Mouse (Mus musculus): ENCODE data around the gene Igsf6. TPM values are rescaled to one million over a fixed set of nuclear protein-coding genes. Genes with fewer than 3 reads are reported as not detected.
"Not testable (repeated sequence)": the region's sequence is repeated elsewhere in the genome, so short reads cannot be mapped to it uniquely, and the experiment has no call there.

Gene Igsf6
- polyA plus RNA-seq, 1 experiment from 2014 or later: 0.95 TPM

GRCm38 (mm10) chr7:121045671-121046453 lies 28.5 kb downstream of the Igsf6 start:
- Histone ChIP-seq H3K27me3 (no peaks in the 10 kb centered on the region), H3K4me2 (no peak overlapping the region), H3K27ac (no peak overlapping the region), H3K36me3 (replicated peaks) (peaks cover 17% of the 10 kb centered on the region), H3K9me3 (no peaks in the 10 kb centered on the region), H3K4me3 (replicated peaks) (no peak overlapping the region), H3K9ac (no peak overlapping the region), H3K4me1 (no peaks in the 10 kb centered on the region)
- WGBS: 95% methylated on average over 6 of the region's 6 CpGs
- ATAC-seq (ENCODE audit: low FRiP score): no peak

DNA sequence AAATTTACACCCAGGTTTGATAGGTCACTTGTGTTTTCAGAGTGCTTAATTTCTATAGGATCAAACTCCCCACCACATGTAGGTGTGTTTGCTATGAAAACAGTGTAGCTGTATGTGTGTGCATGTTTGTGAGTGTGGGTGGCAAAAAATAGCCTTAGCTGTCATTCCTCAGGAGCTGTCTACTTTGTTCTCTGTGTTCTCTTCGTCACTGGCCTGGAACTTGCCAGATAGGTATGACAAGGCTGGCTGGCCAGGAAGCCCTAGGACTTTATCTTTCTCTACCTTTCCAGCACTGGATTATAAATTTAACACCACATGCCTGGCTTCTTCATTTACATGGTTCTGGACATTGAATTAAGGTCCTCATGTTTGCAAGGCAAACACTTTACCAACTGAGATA lies 30.1 kb downstream of the Igsf6 start:
- Histone ChIP-seq H3K4me3 (replicated peaks) (no peak overlapping the region), H3K9me3 (no peaks in the 10 kb centered on the region), H3K36me3 (replicated peaks) (peaks cover 6% of the 10 kb centered on the region), H3K9ac (no peak overlapping the region), H3K27ac (no peak overlapping the region), H3K4me1 (no peaks in the 10 kb centered on the region; the same call in 1 of the 2 replicates), H3K27me3 (no peaks in the 10 kb centered on the region), H3K4me2 (no peak overlapping the region)
- WGBS: 94% methylated on average over 1 of the region's 1 CpGs
- ATAC-seq (ENCODE audit: low FRiP score): no peak

DNA sequence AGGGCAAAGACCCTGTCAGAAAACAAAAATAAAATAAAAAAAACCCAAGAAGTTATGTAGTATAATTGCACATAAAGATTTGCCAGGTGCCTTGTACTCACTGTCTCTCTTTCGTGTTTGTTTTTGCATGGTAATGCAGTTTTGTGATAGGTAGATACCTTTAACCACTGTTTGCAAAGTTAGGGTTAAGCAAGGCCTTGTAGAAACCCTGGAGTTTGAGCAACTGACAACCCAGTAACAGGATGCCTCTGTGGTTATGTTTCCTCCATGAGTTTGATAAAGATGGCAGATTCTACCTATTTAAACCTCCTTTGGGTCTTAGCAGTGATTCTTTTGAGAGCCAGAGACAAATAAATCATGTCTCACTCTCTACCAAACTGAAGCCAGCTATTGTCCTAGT lies 30.9 kb downstream of the Igsf6 start:
- no peak overlapping the region for H3K4me3 ChIP-seq (replicated peaks)
- H3K27ac ChIP-seq: no peak overlapping the region

GRCm38 (mm10) chr7:121043004-121043403 lies 31.4 kb downstream of the Igsf6 start:
- Histone ChIP-seq H3K4me3 (replicated peaks) (no peak overlapping the region), H3K27me3 (no peaks in the 10 kb centered on the region), H3K9ac (no peak overlapping the region), H3K9me3 (no peaks in the 10 kb centered on the region), H3K4me2 (no peak overlapping the region), H3K4me1 (peaks cover 2% of the 10 kb centered on the region), H3K36me3 (replicated peaks) (no peaks in the 10 kb centered on the region), H3K27ac (no peak overlapping the region)
- no peak for ATAC-seq (ENCODE audit: low FRiP score)
- WGBS: 96% methylated on average over 3 of the region's 3 CpGs

More for the DNA sequence above, 30.9 kb downstream of the Igsf6 start:
- no peak for ATAC-seq (ENCODE audit: low FRiP score)
- WGBS: 100% methylated on average over 1 of the region's 1 CpGs
- Histone ChIP-seq H3K9me3 (no peaks in the 10 kb centered on the region), H3K27me3 (no peaks in the 10 kb centered on the region), H3K36me3 (replicated peaks) (peaks cover 4% of the 10 kb centered on the region), H3K9ac (no peak overlapping the region), H3K4me2 (no peak overlapping the region), H3K4me1 (no peaks in the 10 kb centered on the region; the same call in 1 of the 2 replicates)

- Histone ChIP-seq H3K27me3 (no peaks in the 10 kb centered on the region), H3K4me3 (replicated peaks) (no peak overlapping the region), H3K9me3 (no peaks in the 10 kb centered on the region), H3K9ac (no peak overlapping the region), H3K36me3 (replicated peaks) (no peaks in the 10 kb centered on the region), H3K4me1 (peaks cover 11% of the 10 kb centered on the region), H3K27ac (no peak overlapping the region), H3K4me2 (no peak overlapping the region)
- ATAC-seq (ENCODE audit: low FRiP score): no peak
- 78% methylated on average over 1 of the region's 1 CpGs for WGBS
Measured at GRCm38 (mm10) chr7:121041989-121042388, 32.4 kb downstream of the Igsf6 start.

GRCm38 (mm10) chr7:121040595-121040994 lies 33.8 kb downstream of the Igsf6 start:
- no peak for ATAC-seq (ENCODE audit: low FRiP score)
- H3K9me3 ChIP-seq: no peaks in the 10 kb centered on the region
- H3K9ac ChIP-seq: no peak overlapping the region
- no peak overlapping the region for H3K27ac ChIP-seq
- H3K36me3 ChIP-seq (replicated peaks): no peaks in the 10 kb centered on the region
- H3K4me3 ChIP-seq (replicated peaks): no peak overlapping the region
- WGBS: 93% methylated on average over 4 of the region's 4 CpGs
- peaks cover 25% of the 10 kb centered on the region for H3K4me1 ChIP-seq
- H3K27me3 ChIP-seq: no peaks in the 10 kb centered on the region
- H3K4me2 ChIP-seq: no peak overlapping the region

DNA sequence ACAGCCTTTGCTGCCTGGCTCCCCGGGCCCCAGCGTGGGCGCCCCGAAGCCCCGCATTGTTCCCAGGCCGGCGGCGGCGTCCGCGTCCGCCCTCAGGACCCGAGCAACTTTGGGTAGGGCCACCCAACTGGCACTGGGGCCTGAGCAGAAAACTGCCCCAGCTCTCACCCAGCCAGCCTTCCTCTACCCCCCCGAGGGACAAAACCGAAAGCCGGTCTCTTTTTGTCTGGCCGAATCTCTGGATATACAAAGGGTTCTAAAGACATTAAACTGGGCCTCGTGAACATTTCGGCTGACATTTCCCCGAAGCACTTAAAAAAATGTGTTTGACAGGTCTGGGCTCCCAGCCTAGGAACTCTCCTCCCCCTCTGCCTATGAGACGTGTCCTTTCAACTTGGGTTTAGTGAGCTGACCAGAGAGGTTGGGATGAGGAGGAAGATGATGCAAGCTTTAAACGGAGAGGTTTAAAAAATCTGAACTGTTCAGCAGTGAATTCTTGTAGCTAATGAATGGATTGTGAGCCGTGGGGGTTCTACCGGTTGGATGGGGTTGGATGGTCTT lies 39.1 kb downstream of the Igsf6 start:
- Histone ChIP-seq H3K9me3 (no peaks in the 10 kb centered on the region), H3K36me3 (replicated peaks) (no peaks in the 10 kb centered on the region), H3K9ac (peak overlapping the region; percentile 99), H3K4me1 (peaks cover 29% of the 10 kb centered on the region), H3K27me3 (peaks cover 20% of the 10 kb centered on the region), H3K27ac (peak overlapping the region; percentile 99), H3K4me2 (peak overlapping the region; percentile 77), H3K4me3 (replicated peaks) (peak overlapping the region; percentile 95)
- WGBS: 1% methylated on average over 24 of the region's 24 CpGs
- ATAC-seq (ENCODE audit: low FRiP score): peak; percentile 30

- ATAC-seq (ENCODE audit: low FRiP score): peak; percentile 85
- Histone ChIP-seq H3K9me3 (no peaks in the 10 kb centered on the region), H3K9ac (peak overlapping the region; percentile 99), H3K27ac (peak overlapping the region; percentile 99), H3K4me2 (peak overlapping the region; percentile 77), H3K36me3 (replicated peaks) (no peaks in the 10 kb centered on the region), H3K27me3 (peaks cover 22% of the 10 kb centered on the region), H3K4me3 (replicated peaks) (peak overlapping the region; percentile 95), H3K4me1 (peaks cover 29% of the 10 kb centered on the region)
- WGBS: 1% methylated on average over 55 of the region's 63 CpGs
Measured at GRCm38 (mm10) chr7:121034701-121035141, 39.7 kb downstream of the Igsf6 start.

GRCm38 (mm10) chr7:121033856-121034652 lies 40.3 kb downstream of the Igsf6 start, which contains the start of gene Mettl9:
Gene Mettl9, plus strand, starts transcription at chr7:121034445.
- Histone ChIP-seq H3K4me3 (replicated peaks) (peak within 1 kb of the TSS; percentile 95), H3K36me3 (replicated peaks) (no peaks in the 10 kb centered on the region), H3K27ac (peak within 1 kb of the TSS; percentile 99), H3K4me1 (peaks cover 29% of the 10 kb centered on the region), H3K9me3 (no peaks in the 10 kb centered on the region), H3K9ac (peak within 1 kb of the TSS; percentile 99), H3K27me3 (peaks cover 27% of the 10 kb centered on the region), H3K4me2 (peak within 1 kb of the TSS; percentile 77)
- WGBS: 2% methylated on average over 39 of the region's 43 CpGs
- peak; percentile 98 for ATAC-seq (ENCODE audit: low FRiP score)

- H3K4me3 ChIP-seq (replicated peaks); H3K36me3 ChIP-seq (replicated peaks); H3K27ac ChIP-seq; H3K4me1 ChIP-seq; ATAC-seq (ENCODE audit: low FRiP score); H3K9ac ChIP-seq; H3K9me3 ChIP-seq; H3K4me2 ChIP-seq: not testable (repeated sequence)
- peaks cover 41% of the 10 kb centered on the region for H3K27me3 ChIP-seq
Measured at GRCm38 (mm10) chr7:121029947-121030346, 44.4 kb downstream of the Igsf6 start.

GRCm38 (mm10) chr7:121026300-121026699 lies 48.1 kb downstream of the Igsf6 start:
- WGBS: 76% methylated on average over 3 of the region's 3 CpGs
- peaks cover 29% of the 10 kb centered on the region for H3K27me3 ChIP-seq
- H3K27ac ChIP-seq: no peak overlapping the region
- H3K36me3 ChIP-seq (replicated peaks): no peaks in the 10 kb centered on the region
- H3K9me3 ChIP-seq: no peaks in the 10 kb centered on the region
- H3K9ac ChIP-seq: no peak overlapping the region
- no peak overlapping the region for H3K4me3 ChIP-seq (replicated peaks)
- H3K4me1 ChIP-seq: no peaks in the 10 kb centered on the region
- H3K4me2 ChIP-seq: no peak overlapping the region
- no peak for ATAC-seq (ENCODE audit: low FRiP score)

GRCm38 (mm10) chr7:121025221-121026008 lies 49.0 kb downstream of the Igsf6 start:
- Histone ChIP-seq H3K9me3 (no peaks in the 10 kb centered on the region), H3K27me3 (peaks cover 24% of the 10 kb centered on the region), H3K36me3 (replicated peaks) (no peaks in the 10 kb centered on the region), H3K4me1 (no peaks in the 10 kb centered on the region), H3K4me3 (replicated peaks) (no peak overlapping the region), H3K9ac (no peak overlapping the region), H3K4me2 (no peak overlapping the region), H3K27ac (no peak overlapping the region)
- no peak for ATAC-seq (ENCODE audit: low FRiP score)
- 82% methylated on average over 6 of the region's 6 CpGs for WGBS

Data from forebrain, embryonic 12.5 days (tissue).